Mouse (Mus musculus): ENCODE measurements at regions not wholly inside any gene's neighbourhood (a gene's known extent, or its start where the extent isn't known, plus 50 kb on each side); places are given as distances from the start of the nearest gene placed in this dataset.

DNA sequence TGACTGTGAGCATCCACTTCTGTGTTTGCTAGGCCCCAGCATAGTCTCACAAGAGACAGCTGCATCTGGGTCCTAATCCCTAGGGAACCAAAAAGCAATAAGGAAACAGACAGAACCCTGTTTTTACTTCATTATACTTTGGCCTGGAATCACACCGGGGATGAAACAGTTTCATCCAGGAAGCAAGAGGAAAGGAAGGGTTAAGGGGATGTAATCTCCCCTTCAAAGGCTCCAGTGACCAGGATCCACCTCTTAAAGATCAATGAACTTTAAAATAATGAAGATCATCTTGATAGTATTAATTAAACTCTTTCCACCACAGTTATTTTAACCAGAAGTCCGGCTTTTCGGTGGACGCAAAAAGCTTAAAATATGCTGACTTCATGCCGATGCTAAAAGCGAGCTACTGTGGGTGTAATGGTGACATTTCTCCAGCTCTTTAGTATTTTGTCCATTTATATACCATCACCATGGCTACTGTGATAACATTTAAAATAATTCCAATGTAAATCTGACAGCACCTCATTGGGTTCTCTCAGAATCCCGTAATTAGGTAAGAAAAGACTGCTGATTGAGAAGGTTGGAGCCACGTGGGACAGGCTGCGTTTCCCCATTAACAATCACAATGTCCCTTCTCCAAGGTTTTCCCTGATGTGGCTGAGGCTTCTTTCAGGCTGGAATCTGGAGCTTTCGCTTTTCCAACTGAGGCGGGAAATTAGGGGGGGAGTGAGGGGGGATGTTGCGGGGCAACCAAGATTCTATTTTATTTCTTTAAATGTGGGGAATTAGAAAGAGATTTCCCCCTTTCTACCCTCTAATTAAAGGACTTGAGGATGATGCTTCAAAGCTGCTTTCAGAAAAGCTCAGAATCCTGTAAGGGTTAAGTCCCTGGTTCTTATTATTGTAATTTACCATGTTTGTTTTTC, 560.0 kb upstream of the Pdzrn3 start:
- no peaks in the 10 kb centered on the region for H3K9me3 ChIP-seq
- 6% methylated on average over 12 of the region's 12 CpGs for WGBS
- peak overlapping the region; percentile 30 for H3K4me2 ChIP-seq (replicated peaks)
- peak overlapping the region; percentile 63; the same call in 1 of the 2 replicates for H3K27ac ChIP-seq (replicated peaks)
- ATAC-seq (replicated peaks): peak; percentile 91
- H3K4me3 ChIP-seq: 0 out of 2 replicates have a peak overlapping the region, but pooled peaks have one; percentile 14
- peaks cover 16% of the 10 kb centered on the region for H3K4me1 ChIP-seq
- H3K27me3 ChIP-seq: no peaks in the 10 kb centered on the region
- H3K36me3 ChIP-seq: no peaks in the 10 kb centered on the region
- no peak overlapping the region for H3K9ac ChIP-seq (replicated peaks)

DNA sequence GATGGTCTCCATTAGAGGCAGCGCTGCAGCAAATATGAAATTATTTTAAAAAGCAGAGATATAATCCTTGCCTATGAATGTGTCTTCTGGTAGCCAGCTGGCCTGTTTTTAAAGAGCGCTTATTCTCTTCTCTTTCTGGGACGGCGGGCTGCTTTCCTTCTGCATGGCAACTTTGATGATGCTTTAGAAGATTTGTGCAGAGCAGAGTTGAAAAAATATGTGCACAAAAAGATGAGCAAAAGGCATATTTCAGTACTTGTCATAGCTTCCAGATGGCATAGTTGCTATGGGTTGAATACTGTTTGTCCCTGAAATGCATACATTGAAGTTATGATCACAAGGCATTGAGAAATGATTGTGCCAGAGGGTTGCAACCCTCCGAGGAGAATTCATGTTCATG, 554.1 kb upstream of the Pdzrn3 start:
- no peak for ATAC-seq (replicated peaks)
- H3K4me3 ChIP-seq: no peak overlapping the region
- no peak overlapping the region for H3K27ac ChIP-seq (replicated peaks)
- no peaks in the 10 kb centered on the region for H3K27me3 ChIP-seq
- H3K4me2 ChIP-seq (replicated peaks): no peak overlapping the region
- no peaks in the 10 kb centered on the region for H3K4me1 ChIP-seq
- no peak overlapping the region for H3K9ac ChIP-seq (replicated peaks)
- H3K9me3 ChIP-seq: no peaks in the 10 kb centered on the region
- no peaks in the 10 kb centered on the region for H3K36me3 ChIP-seq
- WGBS: 96% methylated on average over 5 of the region's 5 CpGs

DNA sequence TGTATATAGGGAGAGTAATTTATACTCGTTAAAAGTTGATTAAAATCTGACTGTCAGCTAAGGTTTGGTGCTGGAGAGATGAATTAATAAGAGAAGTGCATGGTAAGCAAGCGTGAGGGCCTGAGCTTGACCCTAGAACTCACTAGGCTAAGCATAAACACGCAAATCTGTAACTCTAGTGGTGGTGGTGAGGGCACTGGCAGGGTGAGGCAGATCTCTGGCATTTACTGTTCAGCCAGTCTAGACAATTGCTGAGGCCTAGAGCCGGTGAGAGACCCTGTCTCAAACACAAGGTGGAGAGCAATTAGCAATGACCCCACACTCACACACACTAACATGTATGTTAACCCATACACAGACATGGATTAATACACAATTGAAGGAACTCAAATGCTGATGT, 544.0 kb upstream of the Pdzrn3 start:
- ATAC-seq (replicated peaks): peak; percentile 65
- H3K9me3 ChIP-seq: no peaks in the 10 kb centered on the region
- no peak overlapping the region for H3K4me2 ChIP-seq (replicated peaks)
- H3K9ac ChIP-seq (replicated peaks): no peak overlapping the region
- no peaks in the 10 kb centered on the region for H3K27me3 ChIP-seq
- H3K36me3 ChIP-seq: no peaks in the 10 kb centered on the region
- no peak overlapping the region for H3K4me3 ChIP-seq
- no peaks in the 10 kb centered on the region for H3K4me1 ChIP-seq
- no peak overlapping the region for H3K27ac ChIP-seq (replicated peaks)
- WGBS: 37% methylated on average over 4 of the region's 4 CpGs

- H3K27ac ChIP-seq (replicated peaks): no peak overlapping the region
- H3K36me3 ChIP-seq: no peaks in the 10 kb centered on the region
- ATAC-seq (replicated peaks): peak; percentile 94
- no peaks in the 10 kb centered on the region for H3K4me1 ChIP-seq
- H3K27me3 ChIP-seq: no peaks in the 10 kb centered on the region
- H3K9me3 ChIP-seq: no peaks in the 10 kb centered on the region
- no peak overlapping the region for H3K4me3 ChIP-seq
- H3K4me2 ChIP-seq (replicated peaks): no peak overlapping the region
- no peak overlapping the region for H3K9ac ChIP-seq (replicated peaks)
Measured at GRCm38 (mm10) chr6:101921186-101921585, 543.5 kb upstream of the Pdzrn3 start.

- no peaks in the 10 kb centered on the region for H3K9me3 ChIP-seq
- H3K27me3 ChIP-seq: no peaks in the 10 kb centered on the region
- no peak overlapping the region for H3K9ac ChIP-seq (replicated peaks)
- ATAC-seq (replicated peaks): no peak
- no peak overlapping the region for H3K4me3 ChIP-seq
- no peaks in the 10 kb centered on the region for H3K36me3 ChIP-seq
- no peak overlapping the region for H3K27ac ChIP-seq (replicated peaks)
- H3K4me1 ChIP-seq: no peaks in the 10 kb centered on the region
- H3K4me2 ChIP-seq (replicated peaks): no peak overlapping the region
Measured at GRCm38 (mm10) chr6:101918914-101919313, 541.2 kb upstream of the Pdzrn3 start.

GRCm38 (mm10) chr6:101905029-101905342, 527.3 kb upstream of the Pdzrn3 start:
- Histone ChIP-seq H3K9me3 (no peaks in the 10 kb centered on the region), H3K4me2 (replicated peaks) (no peak overlapping the region), H3K9ac (replicated peaks) (no peak overlapping the region), H3K27ac (replicated peaks) (no peak overlapping the region), H3K4me1 (no peaks in the 10 kb centered on the region), H3K27me3 (no peaks in the 10 kb centered on the region), H3K36me3 (no peaks in the 10 kb centered on the region), H3K4me3 (no peak overlapping the region)
- no peak for ATAC-seq (replicated peaks)
- 92% methylated on average over 2 of the region's 2 CpGs for WGBS

DNA sequence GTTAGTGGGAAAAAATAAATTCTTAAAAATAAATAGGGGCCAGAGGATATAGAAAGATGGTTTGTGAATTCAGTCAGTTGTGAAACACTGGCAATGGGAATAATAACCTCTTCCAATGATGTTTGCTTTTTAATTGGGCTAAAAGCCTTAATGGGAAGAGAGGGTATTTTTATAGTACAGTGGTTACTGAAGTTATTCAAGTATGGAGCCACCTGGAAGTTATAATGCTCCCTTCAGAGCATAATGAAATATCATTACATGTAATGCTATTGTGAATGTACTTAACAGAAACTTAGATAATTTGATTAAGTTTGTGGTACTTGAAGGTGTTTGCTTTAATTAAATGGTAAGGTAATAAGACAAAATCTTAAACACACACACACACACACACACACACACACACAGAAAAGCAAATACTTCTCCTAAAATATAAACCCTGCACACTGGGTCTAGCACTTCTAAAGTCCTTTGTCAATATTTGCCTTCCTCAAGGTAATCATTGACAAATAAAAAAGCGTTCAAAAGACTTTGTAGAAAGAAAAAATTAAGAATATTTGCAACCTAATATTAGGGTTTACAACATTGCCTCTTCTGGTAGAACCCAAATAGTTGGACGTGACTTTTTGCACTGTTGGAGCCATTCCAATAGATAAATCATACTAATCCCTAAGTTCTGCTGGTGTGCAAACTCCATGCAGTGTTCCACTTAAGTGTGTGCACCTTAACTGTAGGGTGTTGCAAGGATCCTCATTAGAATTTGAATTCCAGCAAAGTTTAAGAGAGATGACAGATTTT, 526.7 kb upstream of the Pdzrn3 start:
- Histone ChIP-seq H3K4me2 (replicated peaks) (no peak overlapping the region), H3K4me3 (no peak overlapping the region), H3K4me1 (no peaks in the 10 kb centered on the region), H3K9me3 (no peaks in the 10 kb centered on the region), H3K36me3 (no peaks in the 10 kb centered on the region), H3K27me3 (no peaks in the 10 kb centered on the region), H3K9ac (replicated peaks) (no peak overlapping the region), H3K27ac (replicated peaks) (no peak overlapping the region)
- WGBS: 78% methylated on average over 2 of the region's 2 CpGs
- no peak for ATAC-seq (replicated peaks)

- H3K4me3 ChIP-seq: no peak overlapping the region
- H3K27me3 ChIP-seq: no peaks in the 10 kb centered on the region
- H3K4me2 ChIP-seq (replicated peaks): no peak overlapping the region
- WGBS: 66% methylated on average over 2 of the region's 2 CpGs
- no peak overlapping the region for H3K27ac ChIP-seq (replicated peaks)
- no peak overlapping the region for H3K9ac ChIP-seq (replicated peaks)
- no peaks in the 10 kb centered on the region for H3K9me3 ChIP-seq
- ATAC-seq (replicated peaks): no peak
- H3K36me3 ChIP-seq: no peaks in the 10 kb centered on the region
- no peaks in the 10 kb centered on the region for H3K4me1 ChIP-seq
Measured at GRCm38 (mm10) chr6:101902276-101902675, 524.6 kb upstream of the Pdzrn3 start.

DNA sequence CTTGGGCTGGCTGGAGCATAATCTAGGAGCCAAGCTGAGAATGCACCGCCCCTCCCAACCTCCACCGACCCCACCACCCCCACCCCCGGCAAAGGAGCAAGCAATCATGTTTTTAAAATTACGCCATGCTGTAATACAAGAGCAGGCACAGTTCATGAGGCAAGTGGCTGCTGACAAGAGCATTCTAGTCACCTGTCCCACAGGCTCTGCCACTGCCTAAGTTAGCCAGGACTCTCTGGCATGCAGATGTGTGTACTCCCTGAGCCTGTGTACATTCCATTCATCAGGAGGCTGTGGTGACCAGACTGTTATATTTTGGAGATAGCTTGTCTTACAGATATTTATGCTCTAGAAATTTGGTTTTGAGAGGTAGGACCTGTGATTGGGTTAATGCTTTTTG, 520.8 kb upstream of the Pdzrn3 start:
- H3K36me3 ChIP-seq: no peaks in the 10 kb centered on the region
- no peaks in the 10 kb centered on the region for H3K9me3 ChIP-seq
- H3K27me3 ChIP-seq: no peaks in the 10 kb centered on the region
- no peak overlapping the region for H3K9ac ChIP-seq (replicated peaks)
- no peak overlapping the region for H3K4me2 ChIP-seq (replicated peaks)
- ATAC-seq (replicated peaks): no peak
- H3K4me3 ChIP-seq: no peak overlapping the region
- H3K27ac ChIP-seq (replicated peaks): no peak overlapping the region
- 94% methylated on average over 4 of the region's 4 CpGs for WGBS
- no peaks in the 10 kb centered on the region for H3K4me1 ChIP-seq

DNA sequence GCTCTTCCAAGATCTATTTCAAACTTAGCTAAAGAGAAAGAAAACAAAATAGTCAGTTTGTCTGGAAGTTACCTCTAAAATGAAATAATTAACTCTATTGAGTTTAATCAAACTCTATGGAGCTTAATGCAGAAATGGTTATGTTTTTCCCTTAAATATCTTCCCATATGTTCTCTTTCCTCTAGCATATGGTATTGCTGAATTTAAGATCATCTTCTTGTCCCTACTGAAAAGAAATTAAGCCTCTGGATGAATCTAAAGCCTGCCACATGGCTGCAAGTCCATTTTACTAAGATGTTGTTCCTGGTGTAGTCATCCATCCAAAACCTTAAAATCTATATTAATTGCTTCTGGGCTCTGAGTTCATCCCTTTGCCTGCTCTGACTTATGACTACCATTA, 513.0 kb upstream of the Pdzrn3 start:
- Histone ChIP-seq H3K27me3 (no peaks in the 10 kb centered on the region), H3K9ac (replicated peaks) (no peak overlapping the region), H3K4me3 (no peak overlapping the region), H3K4me1 (no peaks in the 10 kb centered on the region), H3K36me3 (no peaks in the 10 kb centered on the region), H3K27ac (replicated peaks) (no peak overlapping the region), H3K9me3 (no peaks in the 10 kb centered on the region), H3K4me2 (replicated peaks) (no peak overlapping the region)
- ATAC-seq (replicated peaks): no peak

DNA sequence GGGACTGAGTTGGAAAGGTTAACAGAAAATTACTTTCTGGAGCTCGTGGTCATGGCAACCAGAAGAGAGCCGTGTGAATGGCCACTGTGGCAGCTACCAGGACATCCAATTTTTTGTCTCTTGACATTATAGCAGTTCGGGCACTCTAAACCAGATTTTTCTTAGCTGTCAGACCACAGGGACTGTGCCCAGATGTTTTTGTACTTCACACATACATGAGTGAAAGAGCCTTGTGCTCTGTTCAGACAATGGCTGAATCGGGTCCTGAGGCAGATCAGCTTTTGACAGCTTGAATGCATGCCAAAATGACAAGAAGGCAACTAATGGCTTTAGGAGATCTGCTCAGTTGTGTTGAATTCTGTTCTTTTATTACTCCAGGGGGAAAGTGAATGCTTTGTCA, 505.2 kb upstream of the Pdzrn3 start:
- 30% methylated on average over 4 of the region's 4 CpGs for WGBS
- Histone ChIP-seq H3K36me3 (no peaks in the 10 kb centered on the region), H3K9ac (replicated peaks) (no peak overlapping the region), H3K27me3 (no peaks in the 10 kb centered on the region), H3K4me1 (peaks cover 8% of the 10 kb centered on the region; the same call in 1 of the 2 replicates), H3K9me3 (no peaks in the 10 kb centered on the region), H3K4me3 (no peak overlapping the region), H3K27ac (replicated peaks) (no peak overlapping the region), H3K4me2 (replicated peaks) (no peak overlapping the region)
- no peak for ATAC-seq (replicated peaks)

DNA sequence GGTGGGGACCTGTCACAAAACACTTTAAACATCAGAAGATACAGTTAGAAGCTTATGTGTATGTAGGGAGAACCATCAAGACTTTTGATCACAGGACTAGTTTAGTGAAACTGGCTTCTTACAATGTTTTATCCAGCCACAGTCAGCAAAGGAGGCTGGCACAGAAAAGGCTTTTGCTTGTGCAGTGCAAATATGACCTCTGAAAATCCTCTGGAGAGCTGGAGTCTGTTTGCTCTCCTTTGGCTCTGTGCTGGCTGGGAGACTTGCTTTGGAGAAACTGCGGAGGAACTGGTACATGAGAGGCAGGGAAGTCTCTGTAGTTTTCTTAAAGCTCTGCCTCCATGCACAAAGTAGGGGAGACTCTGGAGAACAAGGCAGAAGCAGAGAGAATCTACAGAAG, 497.2 kb upstream of the Pdzrn3 start:
- 89% methylated on average over 1 of the region's 1 CpGs for WGBS
- H3K4me2 ChIP-seq (replicated peaks): no peak overlapping the region
- no peaks in the 10 kb centered on the region for H3K27me3 ChIP-seq
- H3K4me3 ChIP-seq: no peak overlapping the region
- ATAC-seq (replicated peaks): no peak
- no peak overlapping the region for H3K27ac ChIP-seq (replicated peaks)
- H3K9me3 ChIP-seq: no peaks in the 10 kb centered on the region
- no peaks in the 10 kb centered on the region for H3K4me1 ChIP-seq
- H3K9ac ChIP-seq (replicated peaks): no peak overlapping the region
- no peaks in the 10 kb centered on the region for H3K36me3 ChIP-seq

Data from forebrain, embryonic 15.5 days (tissue).